Mouse (Mus musculus): ENCODE data around the gene Tcte3.
"Not testable (repeated sequence)": the region's sequence is repeated elsewhere in the genome, so short reads cannot be mapped to it uniquely, and the experiment has no call there.

The Tcte3 gene

DNA sequence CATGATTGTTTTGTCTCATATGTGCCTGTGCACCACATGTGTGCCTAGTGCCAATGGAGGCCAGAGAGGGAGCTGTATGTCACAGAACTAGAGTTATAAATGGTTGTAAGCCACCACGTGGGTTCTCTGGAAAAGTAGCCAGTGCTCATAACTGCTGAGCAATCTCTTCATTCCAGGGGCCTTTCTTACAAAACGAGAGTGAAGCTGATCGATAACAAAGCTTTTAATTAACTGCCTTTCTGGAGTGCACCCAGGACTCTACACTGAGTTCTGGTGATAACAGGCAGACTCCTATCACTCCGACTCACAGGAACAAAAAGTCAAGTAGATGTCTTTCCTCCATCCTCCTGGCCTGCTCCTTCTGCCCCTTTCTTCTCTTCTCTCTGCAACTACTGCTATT lies 9.9 kb downstream of the Tcte3 start:
- DNase-seq (ENCODE audit: low spot score) = not testable (repeated sequence)

DNA sequence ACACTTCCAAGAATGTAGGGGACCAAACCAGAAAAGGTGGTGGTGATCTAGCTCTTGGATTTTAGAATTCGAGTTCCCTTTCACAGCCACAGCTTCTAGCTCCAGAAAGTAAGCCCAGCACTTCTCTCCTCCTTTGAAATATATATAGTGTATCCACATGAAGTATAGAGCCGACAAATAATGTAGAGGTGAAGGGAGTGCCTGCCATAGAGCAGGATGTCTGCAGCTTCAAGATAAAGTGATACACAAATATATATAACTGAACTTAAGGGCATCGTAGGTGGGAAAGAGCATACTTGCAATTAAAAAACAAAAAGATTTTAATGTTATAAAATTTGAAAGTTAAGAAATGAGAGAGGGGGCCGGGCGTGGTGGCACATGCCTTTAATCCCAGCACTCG lies 15.8 kb downstream of the Tcte3 start:
- DNase-seq (ENCODE audit: low spot score) = not testable (repeated sequence)

DNA sequence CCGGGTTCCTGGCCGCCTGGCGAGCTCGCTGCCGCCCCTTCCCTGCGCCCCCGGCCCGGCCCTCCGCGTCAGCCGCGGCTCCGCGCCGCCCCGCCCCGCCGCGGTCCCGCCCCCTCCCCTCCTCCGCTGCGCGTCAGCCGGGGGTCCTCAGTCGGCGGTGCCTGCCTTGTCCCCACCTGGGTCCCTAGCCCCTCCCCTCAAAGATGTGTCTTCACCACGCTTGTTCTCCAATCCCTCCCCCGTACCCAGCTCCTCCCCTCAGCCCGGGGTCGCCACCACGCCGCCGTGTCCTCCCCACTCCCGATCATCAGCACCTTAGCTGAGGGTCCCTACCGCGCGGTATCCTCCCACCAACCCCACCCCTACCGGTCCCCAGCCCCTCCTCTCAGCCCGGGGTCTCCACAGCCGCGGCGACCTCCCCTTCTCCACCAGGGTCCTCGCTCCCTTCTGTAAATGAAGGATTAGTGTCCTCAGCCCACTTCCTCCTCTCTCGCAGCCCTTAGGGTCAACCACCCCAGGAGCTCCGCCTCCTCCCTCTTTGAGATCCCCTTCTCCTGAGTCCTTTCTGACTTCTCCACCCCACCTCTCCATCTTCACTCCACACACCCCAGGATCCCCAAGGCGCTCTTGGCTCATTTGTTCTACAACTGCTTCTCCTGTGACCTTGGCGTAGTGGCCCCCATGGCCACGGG lies 16.6 kb downstream of the Tcte3 start:
- not testable (repeated sequence) for DNase-seq (ENCODE audit: low spot score)

DNA sequence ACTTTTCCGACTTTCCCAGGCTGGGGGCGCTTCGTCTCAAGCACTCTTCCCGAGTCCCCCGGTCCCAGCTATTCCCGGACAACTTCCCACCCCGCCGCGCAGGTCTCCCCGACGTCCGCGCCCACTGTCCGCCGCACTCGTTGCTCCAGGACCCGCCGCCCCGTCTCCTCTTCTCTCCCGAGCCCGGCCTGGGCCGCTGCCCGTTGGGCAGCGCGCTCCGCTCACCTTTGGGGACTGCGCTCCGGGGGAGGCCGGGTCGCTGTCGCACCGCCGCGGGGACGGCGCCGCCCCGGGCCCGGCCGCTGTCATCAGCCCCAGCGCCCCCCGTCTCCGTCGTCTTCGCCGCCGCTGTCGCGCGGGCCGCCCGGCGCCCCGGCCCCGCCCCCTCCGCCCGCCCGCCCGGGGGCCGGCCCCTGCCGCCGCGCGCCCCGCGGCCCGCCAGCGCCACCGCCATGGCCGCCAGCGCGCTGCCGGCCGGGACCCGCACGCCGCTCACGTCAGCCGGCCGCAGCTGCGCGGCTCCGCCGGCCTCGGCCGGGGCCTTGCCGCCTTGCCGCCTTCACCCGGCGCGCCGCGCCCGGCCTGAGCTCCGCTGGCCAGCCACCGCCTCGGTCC lies 17.3 kb downstream of the Tcte3 start:
- DNase-seq (ENCODE audit: low spot score) = not testable (repeated sequence)

DNA sequence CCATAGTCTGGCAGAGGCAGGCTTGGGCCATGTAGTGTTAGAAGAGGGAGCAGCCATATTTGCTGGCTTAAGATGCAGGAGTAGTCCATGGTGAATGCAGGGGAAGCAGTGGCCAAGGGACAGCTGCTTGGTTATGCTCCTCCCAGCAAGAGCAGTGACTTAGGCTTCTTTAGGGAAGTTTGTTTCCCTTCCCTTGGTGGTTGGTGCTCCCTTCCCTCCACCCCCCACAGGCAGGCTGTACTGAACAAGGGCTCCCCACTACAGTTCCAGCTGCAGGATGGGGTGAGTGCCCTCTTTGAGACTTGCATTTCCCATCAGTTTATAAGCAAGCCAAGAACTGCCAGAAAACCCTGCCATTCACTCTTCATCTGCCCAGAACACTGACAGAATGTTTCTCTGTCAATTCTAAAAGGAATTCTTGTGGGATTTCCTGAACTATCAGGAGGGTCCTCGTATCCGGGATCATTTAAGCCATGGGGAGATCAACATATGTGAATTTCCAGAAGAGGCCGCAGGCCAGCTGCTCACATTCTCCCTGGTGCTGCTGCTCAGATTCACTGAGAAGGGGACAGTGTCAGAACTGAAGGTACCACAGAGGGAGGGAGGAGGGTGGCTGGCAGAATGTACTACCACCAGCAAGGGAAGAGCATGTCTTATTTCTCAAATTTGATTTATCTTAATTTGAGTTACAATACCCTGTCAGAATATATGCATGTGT lies 19.6 kb downstream of the Tcte3 start:
- peak; percentile 35 for DNase-seq (ENCODE audit: low spot score)

DNA sequence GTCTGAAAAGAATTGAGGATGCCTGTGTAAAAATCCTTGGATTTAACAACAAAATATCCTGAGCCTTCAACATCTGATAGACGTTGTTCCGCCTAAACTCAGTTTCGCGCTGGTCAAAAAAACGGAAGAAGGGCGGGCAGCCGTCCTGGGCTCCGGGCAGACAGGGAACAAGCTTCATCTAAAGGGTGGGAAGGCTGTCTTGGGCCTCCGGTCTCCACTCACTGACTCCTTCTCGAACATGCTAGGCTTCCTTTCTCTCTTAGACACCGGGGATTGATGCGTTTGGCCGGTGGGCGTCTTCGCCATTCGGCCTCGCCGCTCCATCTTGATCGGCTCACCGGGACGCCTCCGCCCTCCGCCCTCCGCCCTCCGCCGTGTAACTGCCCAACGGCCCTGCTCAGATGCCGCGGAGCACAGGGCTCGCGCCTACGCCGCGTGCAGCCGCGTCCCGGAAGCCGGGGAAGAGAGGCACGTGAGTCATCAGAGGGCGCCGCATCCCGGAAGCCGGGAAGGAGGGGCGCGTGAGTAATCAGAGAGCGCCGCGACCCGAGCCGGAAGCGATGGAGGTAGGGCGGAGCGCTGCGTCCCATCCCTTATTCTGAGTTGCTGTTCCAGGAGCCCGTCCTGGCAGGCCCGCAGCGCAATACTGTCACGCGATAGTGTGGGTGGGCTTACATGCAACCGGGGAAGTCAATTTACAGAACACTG lies 31.4 kb downstream of the Tcte3 start, which contains the start of gene Gm3435:
Gene Gm3435, plus strand, starts transcription at position 471 of the 708 bp plus-strand sequence.
- not testable (repeated sequence) for DNase-seq (ENCODE audit: low spot score)

DNA sequence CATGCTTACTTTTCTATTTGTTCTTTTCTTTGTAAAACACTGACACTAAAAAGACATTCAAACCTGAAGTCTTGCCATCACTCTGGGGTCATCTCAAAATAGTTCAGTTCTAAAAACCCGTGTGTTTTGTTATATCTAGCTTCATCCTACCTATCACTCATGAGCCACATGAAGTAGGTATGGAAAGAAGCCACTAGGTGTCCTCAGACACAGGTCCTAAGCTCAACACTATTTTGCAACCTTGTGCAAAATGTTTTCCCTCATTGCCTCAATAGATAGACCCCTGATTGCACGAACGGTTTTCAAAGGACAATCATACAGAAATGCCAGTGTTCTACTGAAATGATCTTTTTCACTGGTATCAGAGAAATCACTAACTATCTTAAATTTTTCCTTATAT lies 32.2 kb downstream of the Tcte3 start:
- not testable (repeated sequence) for DNase-seq (ENCODE audit: low spot score)

DNA sequence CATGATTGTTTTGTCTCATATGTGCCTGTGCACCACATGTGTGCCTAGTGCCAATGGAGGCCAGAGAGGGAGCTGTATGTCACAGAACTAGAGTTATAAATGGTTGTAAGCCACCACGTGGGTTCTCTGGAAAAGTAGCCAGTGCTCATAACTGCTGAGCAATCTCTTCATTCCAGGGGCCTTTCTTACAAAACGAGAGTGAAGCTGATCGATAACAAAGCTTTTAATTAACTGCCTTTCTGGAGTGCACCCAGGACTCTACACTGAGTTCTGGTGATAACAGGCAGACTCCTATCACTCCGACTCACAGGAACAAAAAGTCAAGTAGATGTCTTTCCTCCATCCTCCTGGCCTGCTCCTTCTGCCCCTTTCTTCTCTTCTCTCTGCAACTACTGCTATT lies 41.2 kb downstream of the Tcte3 start:
- not testable (repeated sequence) for DNase-seq (ENCODE audit: low spot score)

DNA sequence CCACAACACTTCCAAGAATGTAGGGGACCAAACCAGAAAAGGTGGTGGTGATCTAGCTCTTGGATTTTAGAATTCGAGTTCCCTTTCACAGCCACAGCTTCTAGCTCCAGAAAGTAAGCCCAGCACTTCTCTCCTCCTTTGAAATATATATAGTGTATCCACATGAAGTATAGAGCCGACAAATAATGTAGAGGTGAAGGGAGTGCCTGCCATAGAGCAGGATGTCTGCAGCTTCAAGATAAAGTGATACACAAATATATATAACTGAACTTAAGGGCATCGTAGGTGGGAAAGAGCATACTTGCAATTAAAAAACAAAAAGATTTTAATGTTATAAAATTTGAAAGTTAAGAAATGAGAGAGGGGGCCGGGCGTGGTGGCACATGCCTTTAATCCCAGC lies 47.1 kb downstream of the Tcte3 start:
- not testable (repeated sequence) for DNase-seq (ENCODE audit: low spot score)

DNA sequence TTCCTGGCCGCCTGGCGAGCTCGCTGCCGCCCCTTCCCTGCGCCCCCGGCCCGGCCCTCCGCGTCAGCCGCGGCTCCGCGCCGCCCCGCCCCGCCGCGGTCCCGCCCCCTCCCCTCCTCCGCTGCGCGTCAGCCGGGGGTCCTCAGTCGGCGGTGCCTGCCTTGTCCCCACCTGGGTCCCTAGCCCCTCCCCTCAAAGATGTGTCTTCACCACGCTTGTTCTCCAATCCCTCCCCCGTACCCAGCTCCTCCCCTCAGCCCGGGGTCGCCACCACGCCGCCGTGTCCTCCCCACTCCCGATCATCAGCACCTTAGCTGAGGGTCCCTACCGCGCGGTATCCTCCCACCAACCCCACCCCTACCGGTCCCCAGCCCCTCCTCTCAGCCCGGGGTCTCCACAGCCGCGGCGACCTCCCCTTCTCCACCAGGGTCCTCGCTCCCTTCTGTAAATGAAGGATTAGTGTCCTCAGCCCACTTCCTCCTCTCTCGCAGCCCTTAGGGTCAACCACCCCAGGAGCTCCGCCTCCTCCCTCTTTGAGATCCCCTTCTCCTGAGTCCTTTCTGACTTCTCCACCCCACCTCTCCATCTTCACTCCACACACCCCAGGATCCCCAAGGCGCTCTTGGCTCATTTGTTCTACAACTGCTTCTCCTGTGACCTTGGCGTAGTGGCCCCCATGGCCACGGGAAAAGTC lies 48.0 kb downstream of the Tcte3 start:
- DNase-seq (ENCODE audit: low spot score) = not testable (repeated sequence)

DNA sequence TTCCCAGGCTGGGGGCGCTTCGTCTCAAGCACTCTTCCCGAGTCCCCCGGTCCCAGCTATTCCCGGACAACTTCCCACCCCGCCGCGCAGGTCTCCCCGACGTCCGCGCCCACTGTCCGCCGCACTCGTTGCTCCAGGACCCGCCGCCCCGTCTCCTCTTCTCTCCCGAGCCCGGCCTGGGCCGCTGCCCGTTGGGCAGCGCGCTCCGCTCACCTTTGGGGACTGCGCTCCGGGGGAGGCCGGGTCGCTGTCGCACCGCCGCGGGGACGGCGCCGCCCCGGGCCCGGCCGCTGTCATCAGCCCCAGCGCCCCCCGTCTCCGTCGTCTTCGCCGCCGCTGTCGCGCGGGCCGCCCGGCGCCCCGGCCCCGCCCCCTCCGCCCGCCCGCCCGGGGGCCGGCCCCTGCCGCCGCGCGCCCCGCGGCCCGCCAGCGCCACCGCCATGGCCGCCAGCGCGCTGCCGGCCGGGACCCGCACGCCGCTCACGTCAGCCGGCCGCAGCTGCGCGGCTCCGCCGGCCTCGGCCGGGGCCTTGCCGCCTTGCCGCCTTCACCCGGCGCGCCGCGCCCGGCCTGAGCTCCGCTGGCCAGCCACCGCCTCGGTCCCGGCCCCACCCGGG lies 48.7 kb downstream of the Tcte3 start:
- not testable (repeated sequence) for DNase-seq (ENCODE audit: low spot score)

DNA sequence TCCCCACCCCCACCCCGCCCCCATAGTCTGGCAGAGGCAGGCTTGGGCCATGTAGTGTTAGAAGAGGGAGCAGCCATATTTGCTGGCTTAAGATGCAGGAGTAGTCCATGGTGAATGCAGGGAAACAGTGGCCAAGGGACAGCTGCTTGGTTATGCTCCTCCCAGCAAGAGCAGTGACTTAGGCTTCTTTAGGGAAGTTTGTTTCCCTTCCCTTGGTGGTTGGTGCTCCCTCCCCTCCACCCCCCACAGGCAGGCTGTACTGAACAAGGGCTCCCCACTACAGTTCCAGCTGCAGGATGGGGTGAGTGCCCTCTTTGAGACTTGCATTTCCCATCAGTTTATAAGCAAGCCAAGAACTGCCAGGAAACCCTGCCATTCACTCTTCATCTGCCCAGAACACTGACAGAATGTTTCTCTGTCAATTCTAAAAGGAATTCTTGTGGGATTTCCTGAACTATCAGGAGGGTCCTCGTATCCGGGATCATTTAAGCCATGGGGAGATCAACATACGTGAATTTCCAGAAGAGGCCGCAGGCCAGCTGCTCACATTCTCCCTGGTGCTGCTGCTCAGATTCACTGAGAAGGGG lies 51.1 kb downstream of the Tcte3 start:
- not testable (repeated sequence) for DNase-seq (ENCODE audit: low spot score)

DNA sequence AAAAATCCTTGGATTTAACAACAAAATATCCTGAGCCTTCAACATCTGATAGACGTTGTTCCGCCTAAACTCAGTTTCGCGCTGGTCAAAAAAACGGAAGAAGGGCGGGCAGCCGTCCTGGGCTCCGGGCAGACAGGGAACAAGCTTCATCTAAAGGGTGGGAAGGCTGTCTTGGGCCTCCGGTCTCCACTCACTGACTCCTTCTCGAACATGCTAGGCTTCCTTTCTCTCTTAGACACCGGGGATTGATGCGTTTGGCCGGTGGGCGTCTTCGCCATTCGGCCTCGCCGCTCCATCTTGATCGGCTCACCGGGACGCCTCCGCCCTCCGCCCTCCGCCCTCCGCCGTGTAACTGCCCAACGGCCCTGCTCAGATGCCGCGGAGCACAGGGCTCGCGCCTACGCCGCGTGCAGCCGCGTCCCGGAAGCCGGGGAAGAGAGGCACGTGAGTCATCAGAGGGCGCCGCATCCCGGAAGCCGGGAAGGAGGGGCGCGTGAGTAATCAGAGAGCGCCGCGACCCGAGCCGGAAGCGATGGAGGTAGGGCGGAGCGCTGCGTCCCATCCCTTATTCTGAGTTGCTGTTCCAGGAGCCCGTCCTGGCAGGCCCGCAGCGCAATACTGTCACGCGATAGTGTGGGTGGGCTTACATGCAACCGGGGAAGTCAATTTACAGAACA lies 62.8 kb downstream of the Tcte3 start, which contains the start of the genes 9030025P20Rik and Gm3417:
Gene 9030025P20Rik, plus strand, starts transcription at position 107 of the 677 bp plus-strand sequence.
Gene Gm3417, minus strand, starts transcription at position 429 of the 677 bp plus-strand sequence.
- DNase-seq (ENCODE audit: low spot score) = not testable (repeated sequence)

DNA sequence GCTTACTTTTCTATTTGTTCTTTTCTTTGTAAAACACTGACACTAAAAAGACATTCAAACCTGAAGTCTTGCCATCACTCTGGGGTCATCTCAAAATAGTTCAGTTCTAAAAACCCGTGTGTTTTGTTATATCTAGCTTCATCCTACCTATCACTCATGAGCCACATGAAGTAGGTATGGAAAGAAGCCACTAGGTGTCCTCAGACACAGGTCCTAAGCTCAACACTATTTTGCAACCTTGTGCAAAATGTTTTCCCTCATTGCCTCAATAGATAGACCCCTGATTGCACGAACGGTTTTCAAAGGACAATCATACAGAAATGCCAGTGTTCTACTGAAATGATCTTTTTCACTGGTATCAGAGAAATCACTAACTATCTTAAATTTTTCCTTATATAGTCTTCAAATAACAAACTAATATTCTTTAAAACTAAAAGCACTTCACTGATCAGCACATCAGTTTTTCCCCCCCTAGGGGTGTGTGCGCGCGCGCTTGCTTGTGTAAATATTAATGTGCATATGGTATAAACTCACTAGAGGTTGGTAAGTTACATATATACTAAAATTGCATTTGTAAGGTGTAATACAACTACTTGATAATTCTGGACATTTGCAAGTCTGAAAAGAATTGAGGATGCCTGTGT lies 63.4 kb downstream of the Tcte3 start:
- not testable (repeated sequence) for DNase-seq (ENCODE audit: low spot score)

All from testis, postnatal 10 days (tissue).